Mouse (Mus musculus) neural tube, embryonic 11.5 days (tissue): Measurements from ENCODE around the gene Vkorc1l1. TPM values are rescaled to one million over a fixed set of nuclear protein-coding genes. Genes with fewer than 3 reads are reported as not detected.
"Not testable (repeated sequence)": the region's sequence is repeated elsewhere in the genome, so short reads cannot be mapped to it uniquely, and the experiment has no call there.

Experiments
- ATAC-seq: fragments of 200-750 bp; cut with Nextera tagmentation; 2 replicates; pipeline ENCODE4 v1.8.0; 2017; ENCODE audit warnings: moderate number of reproducible peaks, mild to moderate bottlenecking, moderate TSS enrichment, moderate library complexity; ENCODE audit not compliant: insufficient read depth, low FRiP score, low TSS enrichment
- DNase-seq: peaks from one replicate; pipeline ENCODE4 v3.0.0-alpha.2; 2015; ENCODE audit warnings: low spot score
- H3K27ac ChIP-seq: fragments of 300-500 bp; sonication (generic); 2 replicates; pipeline ENCODE4 v1.5.1; 2014; ENCODE audit warnings: low read depth, mild to moderate bottlenecking, low read length
- H3K27me3 ChIP-seq: fragments of 300-500 bp; sonication (generic); 2 replicates; pipeline ENCODE4 v1.6.1; 2014; ENCODE audit warnings: mild to moderate bottlenecking, low read length, mixed read lengths; ENCODE audit not compliant: control insufficient read depth, insufficient read depth
- H3K36me3 ChIP-seq: fragments of 300-500 bp; sonication (generic); 2 replicates; pipeline ENCODE4 v1.6.1; 2014; ENCODE audit warnings: mild to moderate bottlenecking, low read length, moderate library complexity, mixed read lengths; ENCODE audit not compliant: control insufficient read depth, insufficient read depth
- H3K4me1 ChIP-seq: fragments of 300-500 bp; sonication (generic); 2 replicates; pipeline ENCODE4 v1.6.1; 2014; ENCODE audit warnings: low read length, mixed read lengths; ENCODE audit not compliant: control insufficient read depth, insufficient read depth
- H3K4me2 ChIP-seq: fragments of 300-500 bp; sonication (generic); 2 replicates; pipeline ENCODE4 v1.6.1; 2014; ENCODE audit warnings: low read depth, mild to moderate bottlenecking, moderate library complexity
- H3K4me3 ChIP-seq: fragments of 300-500 bp; sonication (generic); 2 replicates; pipeline ENCODE4 v1.5.1; 2014; ENCODE audit warnings: low read depth, low read length
- H3K9ac ChIP-seq: fragments of 300-500 bp; sonication (generic); 2 replicates; pipeline ENCODE4 v1.6.1; 2014; ENCODE audit warnings: mild to moderate bottlenecking, low read length
- H3K9me3 ChIP-seq: fragments of 300-500 bp; sonication (generic); 2 replicates; pipeline ENCODE4 v1.6.1; 2016; ENCODE audit warnings: low read length; ENCODE audit not compliant: control insufficient read depth
- WGBS: fragments of 180-500 bp; shearing (Covaris S2); extraction: QIAGEN DNeasy Blood & Tissue Kit; methylation state at CpG from one replicate; pipeline ENCODE4 v1.1.7; 2014; 5-methylcytosine and 5-hydroxymethylcytosine counted together
- polyA plus RNA-seq: library from polyadenylated mRNA; unstranded; fragments of >200 nt; fragmentation: Nextera tagmentation; extraction: Ambion mirVana; gene quantifications from 2 replicates; pipeline ENCODE4 v1.2.1, GENCODE M21; 2014

The Vkorc1l1 gene
- polyA plus RNA-seq, 1 experiment from 2014 or later = 32.2 TPM

DNA sequence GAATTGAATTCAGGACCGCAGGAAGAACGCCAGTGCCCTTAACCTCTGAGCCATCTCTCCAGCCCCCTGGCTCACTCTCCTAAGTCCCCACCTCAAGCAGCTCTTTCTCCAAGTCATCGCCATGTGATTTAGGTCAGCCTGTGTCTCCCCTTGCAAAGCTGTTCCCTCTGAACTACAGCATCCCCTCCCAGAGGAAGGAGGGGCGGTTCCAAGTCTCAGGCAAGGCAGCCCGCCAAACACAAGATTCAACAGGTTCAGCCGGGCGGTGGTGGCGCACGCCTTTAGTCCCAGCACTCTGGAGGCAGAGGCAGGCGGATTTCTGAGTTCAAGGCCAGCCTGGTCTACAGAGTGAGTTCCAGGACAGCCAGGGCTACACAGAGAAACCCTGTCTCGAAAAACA is 26.3 kb upstream of the Vkorc1l1 start:
- not testable (repeated sequence) for DNase-seq, H3K4me2 ChIP-seq, H3K4me1 ChIP-seq, H3K4me3 ChIP-seq, H3K9me3 ChIP-seq, ATAC-seq, H3K9ac ChIP-seq, H3K27me3 ChIP-seq, H3K27ac ChIP-seq, H3K36me3 ChIP-seq
- 88% methylated on average over 10 of the region's 11 CpGs for WGBS

DNA sequence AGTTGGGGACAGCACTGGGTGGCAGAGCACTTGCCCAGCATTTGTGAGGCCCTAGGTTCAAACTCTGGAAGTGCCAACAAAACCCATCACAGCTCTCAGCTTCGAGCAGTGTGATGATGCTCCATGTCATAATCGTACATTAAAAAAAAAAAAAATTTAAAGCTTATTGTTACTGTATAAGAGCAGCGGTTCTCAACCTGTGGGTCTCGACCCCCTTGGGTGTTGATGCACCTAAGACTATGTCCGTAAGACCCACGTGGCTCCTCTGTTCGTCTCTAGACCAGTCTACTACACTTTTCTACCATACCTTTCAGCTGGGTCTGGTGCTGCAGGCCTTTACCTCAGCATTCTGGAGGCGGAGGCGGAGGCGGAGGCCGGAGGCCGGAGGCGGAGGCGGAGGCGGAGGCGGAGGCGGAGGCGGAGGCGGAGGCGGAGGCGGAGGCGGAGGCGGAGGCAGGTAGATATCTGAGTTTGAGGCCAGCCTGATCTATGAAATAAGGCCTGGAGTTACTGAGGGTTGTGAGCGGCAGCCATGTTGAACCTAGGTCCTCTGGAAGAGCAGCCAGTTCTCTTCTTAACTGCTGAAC is 23.6 kb upstream of the Vkorc1l1 start:
- ATAC-seq (no peak), DNase-seq (no peak)
- Histone ChIP-seq H3K4me2 (no peak overlapping the region), H3K27me3 (no peaks in the 10 kb centered on the region), H3K9me3 (no peaks in the 10 kb centered on the region), H3K9ac (no peak overlapping the region), H3K27ac (no peak overlapping the region), H3K36me3 (no peaks in the 10 kb centered on the region), H3K4me3 (no peak overlapping the region), H3K4me1 (no peaks in the 10 kb centered on the region)
- WGBS = 89% methylated on average over 24 of the region's 24 CpGs

DNA sequence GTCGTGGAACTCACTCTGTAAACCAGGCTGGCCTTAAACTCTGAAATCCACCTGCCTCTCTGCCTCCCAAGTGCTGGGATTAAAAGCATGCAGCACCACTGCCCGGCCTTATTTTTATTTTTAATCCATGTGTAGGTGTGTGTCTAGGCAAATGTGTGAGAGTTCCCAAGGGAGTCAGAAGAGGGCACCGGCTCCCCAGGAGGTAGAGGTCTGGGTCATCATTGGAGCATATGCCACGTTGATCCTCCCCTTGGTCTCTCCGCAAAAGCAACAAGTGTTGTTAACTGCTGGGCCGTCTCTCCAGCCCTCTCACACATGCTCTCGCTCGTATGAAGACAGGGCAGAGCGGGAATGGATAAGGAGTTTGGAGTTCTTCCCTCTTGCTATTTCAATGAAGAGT is 23.0 kb upstream of the Vkorc1l1 start:
- no peak for ATAC-seq
- WGBS = 84% methylated on average over 9 of the region's 9 CpGs
- H3K27me3 ChIP-seq = no peaks in the 10 kb centered on the region

DNA sequence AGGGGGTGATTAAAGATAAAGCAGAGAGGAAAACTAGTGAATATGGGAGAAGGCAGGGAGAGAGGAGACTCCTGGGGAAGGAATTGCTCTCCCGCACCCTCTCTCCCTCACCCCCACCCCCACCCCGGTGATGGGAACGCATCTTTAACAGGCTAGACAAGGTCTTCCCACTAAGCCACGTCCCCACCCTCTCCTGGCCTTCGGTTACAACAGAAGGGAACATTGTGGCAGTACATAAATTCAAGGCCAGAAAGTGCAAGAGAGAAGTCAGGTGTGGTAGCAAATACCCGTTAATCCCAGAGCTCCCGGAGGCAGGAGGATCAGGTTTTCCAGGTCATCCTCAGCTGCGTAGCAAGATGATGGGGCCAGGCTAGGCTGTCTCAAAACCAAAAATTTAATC is 22.4 kb upstream of the Vkorc1l1 start:
- H3K4me2 ChIP-seq = no peak overlapping the region
- H3K4me3 ChIP-seq = no peak overlapping the region
- H3K9ac ChIP-seq = no peak overlapping the region
- DNase-seq (no peak), ATAC-seq (no peak)
- no peaks in the 10 kb centered on the region for H3K36me3 ChIP-seq
- no peaks in the 10 kb centered on the region for H3K4me1 ChIP-seq
- H3K9me3 ChIP-seq = no peaks in the 10 kb centered on the region
- no peak overlapping the region for H3K27ac ChIP-seq
- WGBS = 70% methylated on average over 8 of the region's 8 CpGs
- H3K27me3 ChIP-seq = no peaks in the 10 kb centered on the region

More for the DNA sequence above, 23.0 kb upstream of the Vkorc1l1 start:
- no peak overlapping the region for H3K4me3 ChIP-seq
- no peak overlapping the region for H3K27ac ChIP-seq
- no peak for DNase-seq
- H3K4me2 ChIP-seq = no peak overlapping the region
- H3K36me3 ChIP-seq = no peaks in the 10 kb centered on the region
- no peak overlapping the region for H3K9ac ChIP-seq
- H3K4me1 ChIP-seq = no peaks in the 10 kb centered on the region
- H3K9me3 ChIP-seq = no peaks in the 10 kb centered on the region

DNA sequence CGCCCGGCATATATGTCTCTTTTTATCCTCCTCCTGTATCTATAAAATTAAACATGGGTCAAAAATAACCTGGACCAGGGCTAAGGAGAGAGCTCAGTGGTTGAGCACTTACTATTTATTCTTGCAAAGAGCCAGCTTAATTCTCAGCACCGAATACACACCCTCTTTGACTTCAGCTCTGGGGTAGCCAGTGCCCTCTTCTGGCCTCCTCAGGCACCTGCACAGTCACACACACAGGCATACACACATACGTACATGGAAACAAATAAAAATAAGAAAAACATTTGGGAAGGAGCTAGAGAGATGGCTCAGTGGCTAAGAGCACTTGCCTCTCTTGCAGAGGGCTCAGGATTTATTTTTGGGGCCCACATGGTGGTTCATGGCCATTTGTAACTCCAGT is 19.8 kb upstream of the Vkorc1l1 start:
- no peaks in the 10 kb centered on the region for H3K36me3 ChIP-seq
- DNase-seq (no peak), ATAC-seq (no peak)
- H3K4me3 ChIP-seq = no peak overlapping the region
- WGBS = 94% methylated on average over 4 of the region's 4 CpGs
- H3K4me1 ChIP-seq = no peaks in the 10 kb centered on the region
- H3K9me3 ChIP-seq = no peaks in the 10 kb centered on the region
- no peak overlapping the region for H3K9ac ChIP-seq
- H3K27me3 ChIP-seq = no peaks in the 10 kb centered on the region
- no peak overlapping the region for H3K4me2 ChIP-seq
- H3K27ac ChIP-seq = no peak overlapping the region

DNA sequence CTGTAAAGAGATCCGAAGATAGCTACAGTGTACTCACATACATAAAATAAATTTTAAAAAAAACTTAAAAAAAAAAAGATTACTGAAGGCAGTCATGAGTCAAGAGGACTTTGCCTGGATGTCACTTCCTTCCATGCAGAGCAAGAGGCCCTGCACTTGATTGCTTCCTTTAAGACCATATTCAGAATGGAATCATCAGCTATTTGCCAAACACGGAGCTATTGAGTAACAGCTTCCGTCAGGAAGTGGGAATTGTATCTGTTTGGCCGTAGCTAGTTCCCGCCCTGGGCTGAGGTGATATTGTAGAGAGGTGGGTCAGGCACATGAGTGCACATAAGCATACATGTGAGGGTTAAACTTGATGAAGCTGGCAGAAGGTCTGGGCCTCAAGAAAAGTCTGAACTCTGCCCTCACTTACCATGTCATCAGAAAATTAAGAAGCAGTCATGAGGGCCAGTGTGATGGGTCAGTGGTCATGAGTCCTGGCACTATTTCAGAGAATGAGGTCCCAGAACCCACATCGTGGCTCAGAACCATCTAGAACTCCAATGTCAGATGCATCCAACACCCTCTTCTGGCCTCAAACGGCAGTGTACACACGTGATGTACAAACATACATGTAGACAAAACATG is 16.8 kb upstream of the Vkorc1l1 start:
- Histone ChIP-seq H3K4me3 (no peak overlapping the region), H3K9me3 (no peaks in the 10 kb centered on the region), H3K36me3 (no peaks in the 10 kb centered on the region), H3K4me2 (no peak overlapping the region), H3K4me1 (no peaks in the 10 kb centered on the region), H3K9ac (no peak overlapping the region), H3K27ac (no peak overlapping the region), H3K27me3 (no peaks in the 10 kb centered on the region)
- ATAC-seq (no peak), DNase-seq (no peak)
- 86% methylated on average over 8 of the region's 8 CpGs for WGBS

DNA sequence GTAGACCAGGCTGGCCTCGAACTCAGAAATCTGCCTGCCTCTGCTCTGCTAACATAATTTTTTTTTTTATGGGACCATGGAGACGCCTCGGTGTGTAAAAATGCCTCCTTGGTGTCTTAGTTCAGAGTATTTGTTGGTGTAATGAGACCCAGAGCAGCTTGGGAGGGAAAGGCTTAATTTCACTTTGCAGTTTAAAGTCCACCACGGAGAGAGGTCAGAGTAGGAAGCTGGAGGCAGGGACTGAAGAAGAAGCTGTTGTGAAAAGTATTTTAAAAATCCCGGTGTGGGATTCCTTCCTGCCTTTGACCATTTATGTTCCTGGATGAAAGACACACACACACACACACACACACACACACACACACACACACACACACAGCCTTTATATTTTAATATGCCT is 15.8 kb upstream of the Vkorc1l1 start:
- WGBS = 84% methylated on average over 5 of the region's 5 CpGs
- Histone ChIP-seq H3K4me3 (no peak overlapping the region), H3K4me2 (no peak overlapping the region), H3K27me3 (no peaks in the 10 kb centered on the region), H3K9ac (no peak overlapping the region), H3K4me1 (no peaks in the 10 kb centered on the region), H3K27ac (no peak overlapping the region), H3K36me3 (no peaks in the 10 kb centered on the region), H3K9me3 (no peaks in the 10 kb centered on the region)
- ATAC-seq (no peak), DNase-seq (no peak)

DNA sequence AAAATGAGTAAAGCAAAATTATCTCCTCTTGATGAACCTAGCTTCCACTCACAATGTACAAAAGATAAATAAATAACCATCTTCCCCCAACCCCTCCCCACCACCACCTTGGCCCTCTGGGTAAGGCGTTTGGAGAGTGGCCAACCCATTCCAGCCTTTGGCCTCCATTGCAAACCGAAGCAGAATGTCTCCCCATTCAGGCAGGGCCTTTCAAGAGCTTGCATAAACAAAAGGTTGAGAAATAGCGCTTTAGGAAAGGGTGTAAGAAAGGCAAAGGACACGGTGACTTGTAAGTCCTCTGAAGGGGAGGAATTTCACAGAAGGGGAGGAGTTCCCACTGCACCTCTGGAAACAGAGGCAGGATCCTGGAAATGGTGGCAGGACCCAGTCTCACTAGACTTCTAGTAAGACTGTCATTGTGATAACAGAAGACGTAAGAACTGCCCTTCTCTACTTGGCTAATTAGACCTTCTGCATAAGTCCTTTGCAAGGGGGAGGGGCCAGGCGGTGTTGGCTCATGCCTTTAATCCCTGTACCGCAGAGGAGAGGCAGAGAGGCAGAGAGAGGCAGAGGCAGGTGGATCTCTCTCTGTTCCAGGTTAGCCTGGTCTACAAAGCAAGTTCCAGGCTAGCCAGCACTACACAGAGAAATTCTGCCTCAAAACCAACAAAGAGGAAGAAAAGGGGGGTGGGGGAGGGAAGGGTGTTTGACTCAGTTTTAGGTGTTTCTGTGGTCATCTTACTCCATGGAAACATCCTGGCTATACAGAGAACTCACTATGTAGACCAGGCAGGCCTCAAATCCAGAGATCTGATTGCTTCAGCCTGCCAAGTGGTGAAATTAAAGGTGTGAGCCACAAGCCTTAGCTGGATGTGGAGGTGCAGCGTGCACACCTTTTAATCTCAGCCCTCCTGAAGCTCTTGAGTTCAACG is 11.6 kb upstream of the Vkorc1l1 start:
- Histone ChIP-seq H3K4me2 (no peak overlapping the region), H3K27ac (no peak overlapping the region), H3K9me3 (no peaks in the 10 kb centered on the region), H3K4me1 (no peaks in the 10 kb centered on the region), H3K9ac (no peak overlapping the region), H3K27me3 (no peaks in the 10 kb centered on the region), H3K36me3 (no peaks in the 10 kb centered on the region), H3K4me3 (no peak overlapping the region)
- DNase-seq (no peak), ATAC-seq (no peak)
- WGBS = 52% methylated on average over 9 of the region's 9 CpGs
